Mouse (Mus musculus) midbrain, embryonic 14.5 days (tissue): ENCODE data around the gene Ndufv1. TPM values are rescaled to one million over a fixed set of nuclear protein-coding genes. Genes with fewer than 3 reads are reported as not detected.

ENCODE experiments used
- ATAC-seq: fragments of 200-750 bp; cut with Nextera tagmentation; 2 replicates; pipeline ENCODE4 v1.8.0; 2017; ENCODE audit warnings: moderate number of reproducible peaks, moderate library complexity; ENCODE audit not compliant: low FRiP score, low TSS enrichment
- DNase-seq: peaks from one replicate; pipeline ENCODE4 v3.0.0-alpha.2; 2015
- H3K27ac ChIP-seq: fragments of 300-500 bp; sonication (generic); replicated peaks from 2 replicates; pipeline ENCODE4 v1.5.1; 2014; ENCODE audit warnings: mild to moderate bottlenecking, low read depth, low read length, moderate library complexity
- H3K27me3 ChIP-seq: fragments of 300-500 bp; sonication (generic); 2 replicates; pipeline ENCODE4 v1.6.1; 2014; ENCODE audit warnings: low read length, control low read depth, mixed read lengths; ENCODE audit not compliant: control insufficient read depth, insufficient read depth
- H3K36me3 ChIP-seq: fragments of 300-500 bp; sonication (generic); 2 replicates; pipeline ENCODE4 v1.6.1; 2014; ENCODE audit warnings: low read length, control low read depth; ENCODE audit not compliant: control insufficient read depth, insufficient read depth
- H3K4me1 ChIP-seq: fragments of 300-500 bp; sonication (generic); 2 replicates; pipeline ENCODE4 v1.6.1; 2014; ENCODE audit warnings: mild to moderate bottlenecking, antibody characterized with exemption, low read length, control low read depth; ENCODE audit not compliant: control insufficient read depth, insufficient read depth
- H3K4me2 ChIP-seq: fragments of 300-500 bp; sonication (generic); 2 replicates; pipeline ENCODE4 v1.6.1; 2014; ENCODE audit warnings: mild to moderate bottlenecking, low read length, moderate library complexity
- H3K4me3 ChIP-seq: fragments of 300-500 bp; sonication (generic); replicated peaks from 2 replicates; pipeline ENCODE4 v1.5.1; 2014; ENCODE audit warnings: low read depth, low read length
- H3K9ac ChIP-seq: fragments of 300-500 bp; sonication (generic); replicated peaks from 2 replicates; pipeline ENCODE4 v1.6.1; 2014; ENCODE audit warnings: mild to moderate bottlenecking, low read length, moderate library complexity
- H3K9me3 ChIP-seq: fragments of 300-500 bp; sonication (generic); 2 replicates; pipeline ENCODE4 v1.6.1; 2016; ENCODE audit warnings: low read length, control low read depth, mixed read lengths; ENCODE audit not compliant: control insufficient read depth
- WGBS: fragments of 180-500 bp; shearing (Covaris S2); extraction: QIAGEN DNeasy Blood & Tissue Kit; methylation state at CpG from one replicate; pipeline ENCODE4 v1.1.7; 2014; 5-methylcytosine and 5-hydroxymethylcytosine counted together
- polyA plus RNA-seq: library from polyadenylated mRNA; unstranded; fragments of >200 nt; fragmentation: Nextera tagmentation; extraction: Ambion mirVana; gene quantifications from 2 replicates; pipeline ENCODE4 v1.2.1, GENCODE M21; 2014

Gene Ndufv1
- polyA plus RNA-seq, 1 experiment from 2014 or later: 231 TPM

GRCm38 (mm10) chr19:4001752-4002151 lies 10.9 kb downstream of the Ndufv1 start:
- no peak for DNase-seq
- no peak for ATAC-seq
- Histone ChIP-seq H3K4me1 (peaks cover 16% of the 10 kb centered on the region), H3K4me3 (no peak overlapping the region), H3K9ac (peak overlapping the region; percentile 68; the same call in 1 of the 2 replicates), H3K36me3 (peaks cover 17% of the 10 kb centered on the region), H3K27ac (no peak overlapping the region; the same call in 1 of the 2 replicates), H3K4me2 (peak overlapping the region; percentile 89), H3K27me3 (no peaks in the 10 kb centered on the region), H3K9me3 (no peaks in the 10 kb centered on the region)
- WGBS: 89% methylated on average over 5 of the region's 5 CpGs

- Histone ChIP-seq H3K4me1 (peaks cover 16% of the 10 kb centered on the region), H3K9ac (peak overlapping the region; percentile 68), H3K27ac (peak overlapping the region; percentile 95), H3K4me3 (peak overlapping the region; percentile 54), H3K27me3 (no peaks in the 10 kb centered on the region), H3K9me3 (no peaks in the 10 kb centered on the region), H3K4me2 (peak overlapping the region; percentile 89), H3K36me3 (peaks cover 10% of the 10 kb centered on the region)
- DNase-seq (no peak), ATAC-seq (no peak; the same call in 1 of the 2 replicates)
- 18% methylated on average over 17 of the region's 17 CpGs for WGBS
Observed at GRCm38 (mm10) chr19:4000949-4001525, 11.6 kb downstream of the Ndufv1 start.

GRCm38 (mm10) chr19:4000119-4000900 lies 12.3 kb downstream of the Ndufv1 start, which contains the start of the genes Nudt8 and Gm49405:
TSS of gene Nudt8 (plus strand) at chr19:4000580.
TSS of gene Gm49405 (plus strand) at chr19:4000626.
- Histone ChIP-seq H3K9me3 (no peaks in the 10 kb centered on the region), H3K27me3 (no peaks in the 10 kb centered on the region), H3K4me2 (peak within 1 kb of the TSS; percentile 89), H3K36me3 (peaks cover 4% of the 10 kb centered on the region), H3K27ac (peak within 1 kb of the TSS; percentile 95), H3K9ac (peak within 1 kb of the TSS; percentile 68), H3K4me3 (peak within 1 kb of the TSS; percentile 54), H3K4me1 (peaks cover 16% of the 10 kb centered on the region)
- DNase-seq: peak; percentile 97
- under 1% methylated on average over 64 of the region's 64 CpGs for WGBS
- peak; percentile 90 for ATAC-seq

GRCm38 (mm10) chr19:3999121-3999730 lies 13.4 kb downstream of the Ndufv1 start:
- Histone ChIP-seq H3K4me3 (0 out of 2 replicates have a peak overlapping the region, but pooled peaks have one; percentile 54), H3K9me3 (no peaks in the 10 kb centered on the region), H3K4me1 (peaks cover 16% of the 10 kb centered on the region), H3K9ac (no peak overlapping the region), H3K4me2 (peak overlapping the region; percentile 89), H3K27me3 (no peaks in the 10 kb centered on the region), H3K27ac (no peak overlapping the region), H3K36me3 (no peaks in the 10 kb centered on the region)
- WGBS: 86% methylated on average over 9 of the region's 9 CpGs
- DNase-seq: no peak
- no peak for ATAC-seq

GRCm38 (mm10) chr19:3998335-3998734 lies 14.3 kb downstream of the Ndufv1 start:
- ATAC-seq: no peak
- no peak overlapping the region for H3K4me3 ChIP-seq
- DNase-seq: no peak
- no peak overlapping the region for H3K27ac ChIP-seq
- 82% methylated on average over 8 of the region's 8 CpGs for WGBS
- no peaks in the 10 kb centered on the region for H3K27me3 ChIP-seq
- peaks cover 16% of the 10 kb centered on the region for H3K4me1 ChIP-seq
- H3K9me3 ChIP-seq: no peaks in the 10 kb centered on the region
- H3K36me3 ChIP-seq: no peaks in the 10 kb centered on the region
- H3K4me2 ChIP-seq: no peak overlapping the region
- H3K9ac ChIP-seq: no peak overlapping the region

GRCm38 (mm10) chr19:3997231-3997630 lies 15.4 kb downstream of the Ndufv1 start:
- Histone ChIP-seq H3K27ac (no peak overlapping the region), H3K4me1 (peaks cover 16% of the 10 kb centered on the region), H3K4me2 (no peak overlapping the region), H3K9me3 (no peaks in the 10 kb centered on the region), H3K36me3 (no peaks in the 10 kb centered on the region), H3K4me3 (no peak overlapping the region), H3K9ac (no peak overlapping the region), H3K27me3 (no peaks in the 10 kb centered on the region)
- ATAC-seq (no peak), DNase-seq (no peak)
- WGBS: 68% methylated on average over 8 of the region's 8 CpGs

GRCm38 (mm10) chr19:3996747-3997146 lies 15.9 kb downstream of the Ndufv1 start:
- H3K9me3 ChIP-seq: no peaks in the 10 kb centered on the region
- DNase-seq: no peak
- ATAC-seq: no peak
- H3K4me3 ChIP-seq: no peak overlapping the region
- no peak overlapping the region for H3K4me2 ChIP-seq
- H3K27ac ChIP-seq: no peak overlapping the region
- H3K27me3 ChIP-seq: no peaks in the 10 kb centered on the region
- H3K4me1 ChIP-seq: peaks cover 14% of the 10 kb centered on the region
- 79% methylated on average over 8 of the region's 8 CpGs for WGBS
- no peak overlapping the region for H3K9ac ChIP-seq
- H3K36me3 ChIP-seq: no peaks in the 10 kb centered on the region

GRCm38 (mm10) chr19:3996106-3996505 lies 16.5 kb downstream of the Ndufv1 start:
- DNase-seq (no peak), ATAC-seq (no peak)
- no peak overlapping the region for H3K27ac ChIP-seq
- no peak overlapping the region for H3K4me3 ChIP-seq
- H3K36me3 ChIP-seq: no peaks in the 10 kb centered on the region
- no peak overlapping the region for H3K9ac ChIP-seq
- WGBS: 79% methylated on average over 7 of the region's 7 CpGs
- peaks cover 8% of the 10 kb centered on the region for H3K4me1 ChIP-seq
- no peak overlapping the region for H3K4me2 ChIP-seq
- no peaks in the 10 kb centered on the region for H3K27me3 ChIP-seq
- H3K9me3 ChIP-seq: no peaks in the 10 kb centered on the region
